Mouse (Mus musculus) MEL (cell line): ENCODE measurements at regions not wholly inside any gene's neighbourhood (a gene's known extent, or its start where the extent isn't known, plus 50 kb on each side); places are given as distances from the start of the nearest gene placed in this dataset.

ENCODE experiments used
- DNase-seq: peaks from one replicate; pipeline ENCODE4 v3.0.0; 2011; ENCODE audit warnings: low read depth, low spot score
- H3K27ac ChIP-seq: 2 replicates; pipeline ENCODE4 v1.5.1; 2012; ENCODE audit warnings: low read depth, mild to moderate bottlenecking, control low read depth, low read length, moderate library complexity; ENCODE audit not compliant: control insufficient read depth
- H3K27me3 ChIP-seq, 2 experiments: fragments of 150-350 bp in 1 of 2; sonication (generic) in 1 of 2; 2 replicates each; pipeline ENCODE4 v1.6.1; 2012; ENCODE audit warnings: low read length in 2 of 2, mild to moderate bottlenecking in 2 of 2, improper control_type of control experiment in 1 of 2, moderate library complexity in 1 of 2; ENCODE audit not compliant: insufficient read depth in 2 of 2, control insufficient read depth in 1 of 2
- H3K36me3 ChIP-seq, 2 experiments: 2 replicates each; pipeline ENCODE4 v1.6.1; 2012 to 2014; ENCODE audit warnings: low read length in 2 of 2, improper control_type of control experiment in 1 of 2, inconsistent platforms in 1 of 2, mild to moderate bottlenecking in 1 of 2; ENCODE audit not compliant: insufficient read depth in 2 of 2, control insufficient read depth in 1 of 2
- H3K4me1 ChIP-seq, 2 experiments: fragments of 150-350 bp in 1 of 2; sonication (generic) in 1 of 2; 2 replicates each; pipeline ENCODE4 v1.6.1; 2012; ENCODE audit warnings: low read length in 2 of 2, improper control_type of control experiment in 1 of 2, mild to moderate bottlenecking in 1 of 2; ENCODE audit not compliant: insufficient read depth in 2 of 2, control insufficient read depth in 1 of 2
- H3K4me3 ChIP-seq, 2 experiments: fragments of 150-350 bp in 1 of 2; sonication (generic) in 1 of 2; 2 replicates each; pipeline ENCODE4 v1.5.1; 2012; ENCODE audit warnings: low read depth in 2 of 2, low read length in 2 of 2, mild to moderate bottlenecking in 2 of 2, moderate library complexity in 2 of 2, control low read depth in 1 of 2, improper control_type of control experiment in 1 of 2; ENCODE audit not compliant: control insufficient read depth in 1 of 2, insufficient read depth in 1 of 2
- H3K79me2 ChIP-seq: 2 replicates; pipeline ENCODE4 v1.6.1; 2012; ENCODE audit warnings: mild to moderate bottlenecking, low read length, moderate library complexity; ENCODE audit not compliant: control insufficient read depth, poor library complexity, insufficient read depth
- H3K9ac ChIP-seq: 2 replicates; pipeline ENCODE4 v1.6.1; 2012; ENCODE audit warnings: low read depth, mild to moderate bottlenecking, control low read depth, low read length, moderate library complexity; ENCODE audit not compliant: control insufficient read depth, poor library complexity, severe bottlenecking
- H3K9me3 ChIP-seq: fragments of 150-350 bp; sonication (generic); replicated peaks from 2 replicates; pipeline ENCODE4 v1.6.1; 2012; ENCODE audit warnings: mild to moderate bottlenecking, low read length, improper control_type of control experiment, moderate library complexity; ENCODE audit not compliant: insufficient read depth
- BHLHE40 ChIP-seq: IDR thresholded peaks from 2 replicates; pipeline ENCODE4 v1.6.1; 2012; ENCODE audit warnings: low read depth, mild to moderate bottlenecking, inconsistent platforms, low read length, improper control_type of control experiment, borderline replicate concordance
- CHD1 ChIP-seq: IDR thresholded peaks from 2 replicates; pipeline ENCODE4 v1.6.1; 2012; ENCODE audit warnings: low read depth, mild to moderate bottlenecking, inconsistent platforms, low read length, improper control_type of control experiment
- CHD2 ChIP-seq: IDR thresholded peaks from 2 replicates; pipeline ENCODE4 v1.6.1; 2011; ENCODE audit warnings: low read length, improper control_type of control experiment
- EP300 ChIP-seq, 2 experiments: IDR thresholded peaks; 2 replicates each; pipeline ENCODE4 v1.6.1; 2011; ENCODE audit warnings: improper control_type of control experiment in 2 of 2, low read length in 2 of 2, low read depth in 1 of 2, mild to moderate bottlenecking in 1 of 2
- JUND ChIP-seq: IDR thresholded peaks from 2 replicates; pipeline ENCODE4 v1.6.1; 2011; ENCODE audit warnings: low read depth, mild to moderate bottlenecking, improper control_type of control experiment, low read length
- MAX ChIP-seq: IDR thresholded peaks from 2 replicates; pipeline ENCODE4 v1.6.1; 2011; ENCODE audit warnings: low read length, improper control_type of control experiment
- MAZ ChIP-seq: IDR thresholded peaks from 2 replicates; pipeline ENCODE4 v1.6.1; 2012; ENCODE audit warnings: low read depth, mild to moderate bottlenecking, inconsistent platforms, low read length, improper control_type of control experiment
- MXI1 ChIP-seq: IDR thresholded peaks from 2 replicates; pipeline ENCODE4 v1.6.1; 2011; ENCODE audit warnings: mild to moderate bottlenecking, low read depth, low read length, improper control_type of control experiment
- MYC ChIP-seq: IDR thresholded peaks from 2 replicates; pipeline ENCODE4 v1.6.1; 2011; ENCODE audit warnings: low read depth, mild to moderate bottlenecking, low read length, improper control_type of control experiment, moderate library complexity
- NELFE ChIP-seq: IDR thresholded peaks from 2 replicates; pipeline ENCODE4 v1.6.1; 2011; ENCODE audit warnings: low read depth, low read length, improper control_type of control experiment
- POLR2A ChIP-seq, 2 experiments: IDR thresholded peaks; 2 replicates each; pipeline ENCODE4 v1.6.1; 2011 to 2012; ENCODE audit warnings: low read length in 2 of 2, mild to moderate bottlenecking in 2 of 2, control low read depth in 1 of 2, improper control_type of control experiment in 1 of 2, low read depth in 1 of 2, moderate library complexity in 1 of 2; ENCODE audit not compliant: control insufficient read depth in 1 of 2, insufficient read depth in 1 of 2, poor library complexity in 1 of 2
- RCOR1 ChIP-seq: IDR thresholded peaks from 2 replicates; pipeline ENCODE4 v1.6.1; 2012; ENCODE audit warnings: low read depth, mild to moderate bottlenecking, inconsistent platforms, low read length, improper control_type of control experiment
- TCF12 ChIP-seq: IDR thresholded peaks from 2 replicates; pipeline ENCODE4 v1.6.1; 2014; ENCODE audit warnings: low read depth, mild to moderate bottlenecking, inconsistent platforms, low read length, improper control_type of control experiment, moderate library complexity
- UBTF ChIP-seq: IDR thresholded peaks from 2 replicates; pipeline ENCODE4 v1.6.1; 2012; ENCODE audit warnings: low read depth, mild to moderate bottlenecking, inconsistent platforms, low read length, improper control_type of control experiment, moderate library complexity, borderline replicate concordance; ENCODE audit not compliant: insufficient read depth
- USF2 ChIP-seq, 2 experiments: IDR thresholded peaks; 2 replicates each; pipeline ENCODE4 v1.6.1; 2011 to 2012; ENCODE audit warnings: improper control_type of control experiment in 2 of 2, low read length in 2 of 2, borderline replicate concordance in 1 of 2, inconsistent platforms in 1 of 2, low read depth in 1 of 2, mild to moderate bottlenecking in 1 of 2; ENCODE audit not compliant: insufficient read depth in 1 of 2
- ZC3H11A ChIP-seq: IDR thresholded peaks from 2 replicates; pipeline ENCODE4 v1.6.1; 2012; ENCODE audit warnings: low read depth, mild to moderate bottlenecking, inconsistent platforms, low read length, improper control_type of control experiment
- ZKSCAN1 ChIP-seq: IDR thresholded peaks from 2 replicates; pipeline ENCODE4 v1.6.1; 2012; ENCODE audit warnings: low read depth, mild to moderate bottlenecking, inconsistent platforms, low read length, improper control_type of control experiment, moderate library complexity
- ZNF384 ChIP-seq: IDR thresholded peaks from 2 replicates; pipeline ENCODE4 v1.6.1; 2012; ENCODE audit warnings: low read depth, mild to moderate bottlenecking, inconsistent platforms, low read length, improper control_type of control experiment

DNA sequence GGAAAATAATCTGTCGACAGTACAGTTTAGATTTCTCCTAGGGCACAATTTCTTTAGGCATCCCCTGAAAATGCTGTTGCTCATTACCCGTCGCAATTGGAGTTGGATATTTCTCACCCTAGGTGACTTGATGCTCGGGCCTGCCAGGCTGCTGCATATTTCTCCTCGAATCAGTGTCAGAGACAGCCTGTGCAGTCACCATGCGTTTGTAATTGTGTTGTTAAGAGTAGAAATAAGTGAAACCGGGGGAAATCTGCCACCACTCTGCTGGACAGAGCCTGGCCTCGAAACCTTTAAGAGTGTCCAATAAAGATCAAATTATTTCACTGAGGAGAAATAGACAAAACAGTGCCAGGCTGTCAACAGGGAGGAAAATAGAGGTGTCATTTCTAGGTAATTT, 340.7 kb upstream of the Zc3h15 start:
- no peaks in the 10 kb centered on the region for H3K79me2 ChIP-seq
- no peak overlapping the region for H3K9ac ChIP-seq
- H3K9me3 ChIP-seq: no peaks in the 10 kb centered on the region
- no peak overlapping the region for H3K4me3 ChIP-seq
- H3K36me3 ChIP-seq: no peaks in the 10 kb centered on the region
- TF ChIP-seq MYC (no peak), EP300 (IDR thresholded peaks at IDR 0.05; ENCODE audit: low read depth in 1 of 2, low read length in 2 of 2) (no peak), UBTF (no peak), ZC3H11A (no peak), RCOR1 (no peak), MAZ (no peak)
- no peaks in the 10 kb centered on the region for H3K27me3 ChIP-seq
- H3K4me1 ChIP-seq: no peaks in the 10 kb centered on the region
- no peak overlapping the region for H3K27ac ChIP-seq
- DNase-seq: no peak

DNA sequence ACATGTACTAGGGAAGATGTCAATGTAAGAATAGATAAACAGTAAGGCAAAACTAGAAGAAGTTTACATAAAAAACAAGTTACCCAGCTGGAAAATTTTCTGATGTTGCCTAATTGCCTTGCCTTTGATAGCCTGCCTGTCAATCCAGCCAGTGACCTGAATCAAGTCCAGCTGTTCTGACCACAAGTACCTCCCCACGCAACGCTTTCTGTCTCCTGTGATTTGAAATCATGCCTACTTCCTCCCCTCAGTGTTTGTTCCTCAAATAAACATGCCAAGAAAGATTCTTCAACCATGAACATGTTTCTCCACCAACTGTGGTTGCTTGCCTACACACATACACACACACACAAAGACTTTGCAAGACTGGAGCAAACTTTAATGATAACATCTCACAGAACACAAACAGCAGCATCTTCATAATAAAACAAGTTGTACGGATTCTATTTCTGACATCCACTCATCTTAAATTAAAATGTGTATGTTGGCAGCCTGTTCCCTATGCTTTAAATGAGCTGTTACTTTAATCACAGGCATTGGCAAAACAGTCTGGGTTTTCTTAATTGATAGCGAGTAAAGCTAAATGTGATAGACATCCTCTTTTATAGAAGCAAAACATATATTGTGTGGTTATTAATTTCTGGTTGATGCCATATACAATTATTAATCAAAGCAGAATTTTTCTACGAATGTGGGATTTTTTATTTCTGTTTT, 312.0 kb upstream of the Zc3h15 start:
- Histone ChIP-seq H3K79me2 (no peaks in the 10 kb centered on the region), H3K9me3 (no peaks in the 10 kb centered on the region), H3K36me3 (no peaks in the 10 kb centered on the region), H3K27me3 (no peaks in the 10 kb centered on the region), H3K4me1 (no peaks in the 10 kb centered on the region), H3K27ac (no peak overlapping the region), H3K9ac (no peak overlapping the region), H3K4me3 (no peak overlapping the region)
- no peak for DNase-seq
- no peak for TF ChIP-seq CHD2
- TF ChIP-seq JUND: no peak
- TF ChIP-seq POLR2A (IDR thresholded peaks at IDR 0.05; ENCODE audit: control insufficient read depth in 1 of 2, insufficient read depth in 1 of 2, low read depth in 1 of 2, low read length in 2 of 2, poor library complexity in 1 of 2): no peak
- no peak for TF ChIP-seq MAZ
- no peak for TF ChIP-seq MYC
- TF ChIP-seq NELFE: no peak
- TF ChIP-seq CHD1: no peak
- TF ChIP-seq BHLHE40: no peak
- TF ChIP-seq TCF12: no peak
- TF ChIP-seq ZKSCAN1: no peak
- TF ChIP-seq MXI1: no peak
- TF ChIP-seq USF2 (IDR thresholded peaks at IDR 0.05; ENCODE audit: borderline replicate concordance in 1 of 2, insufficient read depth in 1 of 2, low read depth in 1 of 2, low read length in 2 of 2): no peak
- TF ChIP-seq ZNF384: no peak
- TF ChIP-seq MAX: no peak
